Mouse (Mus musculus) limb, embryonic 14.5 days (tissue): Measurements from ENCODE around the gene Syt5. TPM values are rescaled to one million over a fixed set of nuclear protein-coding genes. Genes with fewer than 3 reads are reported as not detected.

Source experiments
- ATAC-seq: fragments of 200-750 bp; cut with Nextera tagmentation; 2 replicates; pipeline ENCODE4 v1.8.0; 2017; ENCODE audit warnings: low read depth, moderate number of reproducible peaks, moderate TSS enrichment; ENCODE audit not compliant: low FRiP score
- DNase-seq: peaks from one replicate; pipeline ENCODE4 v3.0.0-alpha.2; 2015; ENCODE audit warnings: low spot score
- H3K27ac ChIP-seq: fragments of 300-500 bp; sonication (generic); replicated peaks from 2 replicates; pipeline ENCODE4 v1.5.1; 2014; ENCODE audit warnings: low read depth, mild to moderate bottlenecking, low read length, moderate library complexity, mixed read lengths
- H3K27me3 ChIP-seq: fragments of 300-500 bp; sonication (generic); 2 replicates; pipeline ENCODE4 v1.6.1; 2014; ENCODE audit warnings: low read length, mixed read lengths; ENCODE audit not compliant: control insufficient read depth, insufficient read depth
- H3K36me3 ChIP-seq: fragments of 300-500 bp; sonication (generic); 2 replicates; pipeline ENCODE4 v1.6.1; 2014; ENCODE audit warnings: mild to moderate bottlenecking, low read length, moderate library complexity, mixed read lengths; ENCODE audit not compliant: control insufficient read depth, insufficient read depth
- H3K4me1 ChIP-seq: fragments of 300-500 bp; sonication (generic); 2 replicates; pipeline ENCODE4 v1.6.1; 2014; ENCODE audit warnings: antibody characterized with exemption, low read length, mixed read lengths; ENCODE audit not compliant: control insufficient read depth, insufficient read depth
- H3K4me2 ChIP-seq: fragments of 300-500 bp; sonication (generic); replicated peaks from 2 replicates; pipeline ENCODE4 v1.6.1; 2014; ENCODE audit warnings: low read depth, mild to moderate bottlenecking, low read length, moderate library complexity; ENCODE audit not compliant: severe bottlenecking
- H3K4me3 ChIP-seq: fragments of 300-500 bp; sonication (generic); replicated peaks from 2 replicates; pipeline ENCODE4 v1.5.1; 2014; ENCODE audit warnings: low read length
- H3K9ac ChIP-seq: fragments of 300-500 bp; sonication (generic); 2 replicates; pipeline ENCODE4 v1.6.1; 2014; ENCODE audit warnings: mild to moderate bottlenecking, low read depth, low read length, moderate library complexity; ENCODE audit not compliant: severe bottlenecking
- H3K9me3 ChIP-seq: fragments of 300-500 bp; sonication (generic); 2 replicates; pipeline ENCODE4 v1.6.1; 2016; ENCODE audit warnings: low read length; ENCODE audit not compliant: control insufficient read depth
- POLR2A ChIP-seq: fragments of 200-500 bp; IDR thresholded peaks from 2 replicates; pipeline ENCODE4 v1.8.0; 2012; ENCODE audit warnings: inconsistent platforms, mild to moderate bottlenecking, moderate library complexity, borderline replicate concordance; ENCODE audit not compliant: insufficient read depth, insufficient read length; ENCODE audit errors: extremely low read depth
- WGBS: fragments of 180-500 bp; shearing (Covaris S2); extraction: QIAGEN DNeasy Blood & Tissue Kit; methylation state at CpG from one replicate; pipeline ENCODE4 v1.1.7; 2014; 5-methylcytosine and 5-hydroxymethylcytosine counted together
- polyA plus RNA-seq, 2 experiments: library from polyadenylated mRNA; depleted of rRNA in 1 of 2; stranded (reverse) in 1 of 2; unstranded in 1 of 2; fragments of >200 nt; fragmentation: Nextera tagmentation in 1 of 2; extraction: Ambion mirVana in 1 of 2; gene quantifications; 2 replicates each; pipeline versions ENCODE4 v1.2.1 to v1.2.3; 2012 to 2014

Syt5 gene
- polyA plus RNA-seq, 2 experiments = 3.4 to 3.9 TPM

DNA sequence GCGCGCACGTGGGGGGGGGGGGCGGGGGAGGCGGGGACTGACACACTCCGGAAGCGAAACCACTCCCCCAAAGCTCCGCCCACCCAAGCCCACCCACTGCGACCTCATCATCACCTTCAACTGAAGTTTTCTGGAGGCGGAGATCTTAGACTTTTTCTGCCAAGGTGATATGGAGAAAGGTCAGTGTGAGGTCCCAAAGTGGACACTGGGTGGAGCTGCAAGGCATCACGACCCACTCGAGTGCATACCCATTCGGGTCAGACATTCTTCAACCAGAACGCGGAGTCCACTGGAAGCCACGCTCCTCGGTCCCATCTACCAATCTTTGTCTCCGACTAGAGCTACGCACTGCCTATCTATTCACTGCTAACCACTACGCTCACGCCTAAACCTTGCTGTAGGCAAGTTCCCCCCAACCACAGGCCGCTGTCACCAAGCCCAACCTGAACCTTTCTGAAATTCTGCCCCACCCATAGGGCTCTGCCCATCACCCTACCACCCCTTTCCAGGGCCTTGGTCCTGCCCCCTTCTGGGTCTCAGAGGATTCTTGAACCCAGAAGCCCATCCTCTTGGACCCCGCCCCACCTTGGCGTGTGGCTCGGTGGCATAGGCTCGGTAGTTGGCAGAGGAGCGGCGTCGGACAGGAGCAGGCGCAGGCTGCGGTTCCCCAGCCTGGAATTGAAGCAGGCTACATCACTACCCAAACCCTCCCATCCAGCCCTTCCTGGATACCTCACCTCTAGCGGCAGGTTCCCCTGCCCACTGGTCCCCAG lies 25.9 kb downstream of the Syt5 start:
- WGBS = 34% methylated on average over 29 of the region's 32 CpGs
- H3K36me3 ChIP-seq = no peaks in the 10 kb centered on the region
- no peak for TF ChIP-seq POLR2A
- ATAC-seq (no peak), DNase-seq (no peak)
- peak overlapping the region; percentile 21 for H3K4me3 ChIP-seq
- no peaks in the 10 kb centered on the region for H3K9me3 ChIP-seq
- peaks cover 6% of the 10 kb centered on the region; the same call in 1 of the 2 replicates for H3K4me1 ChIP-seq
- peak overlapping the region; percentile 28; the same call in 1 of the 2 replicates for H3K9ac ChIP-seq
- no peak overlapping the region for H3K27ac ChIP-seq
- peak overlapping the region; percentile 48 for H3K4me2 ChIP-seq
- no peaks in the 10 kb centered on the region for H3K27me3 ChIP-seq

DNA sequence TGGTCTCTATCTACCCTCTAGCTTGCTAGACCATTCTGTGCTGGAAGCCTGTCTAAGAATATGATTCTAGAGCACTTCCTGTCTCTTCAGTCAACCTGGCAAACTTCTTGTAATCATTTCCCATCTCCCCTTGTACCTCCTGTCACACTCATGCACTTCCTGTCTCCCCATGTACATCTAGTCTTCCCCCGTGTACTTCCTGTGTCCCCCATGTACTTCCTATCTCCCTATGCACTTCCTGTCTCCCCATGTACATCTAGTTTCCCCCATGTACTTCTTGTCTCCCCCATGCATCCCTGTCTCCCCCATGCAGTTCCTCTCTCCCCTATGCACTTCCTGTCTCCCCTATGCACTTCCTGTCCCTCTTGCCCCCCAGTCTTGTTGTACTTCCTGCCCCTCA lies 28.9 kb downstream of the Syt5 start:
- Histone ChIP-seq H3K4me1 (peaks cover 9% of the 10 kb centered on the region; the same call in 1 of the 2 replicates), H3K9ac (no peak overlapping the region), H3K9me3 (no peaks in the 10 kb centered on the region), H3K27ac (no peak overlapping the region), H3K27me3 (no peaks in the 10 kb centered on the region), H3K4me2 (no peak overlapping the region), H3K4me3 (no peak overlapping the region), H3K36me3 (no peaks in the 10 kb centered on the region)
- DNase-seq (no peak), ATAC-seq (no peak)
- TF ChIP-seq POLR2A = no peak
- WGBS = 79% methylated on average over 1 of the region's 1 CpGs

DNA sequence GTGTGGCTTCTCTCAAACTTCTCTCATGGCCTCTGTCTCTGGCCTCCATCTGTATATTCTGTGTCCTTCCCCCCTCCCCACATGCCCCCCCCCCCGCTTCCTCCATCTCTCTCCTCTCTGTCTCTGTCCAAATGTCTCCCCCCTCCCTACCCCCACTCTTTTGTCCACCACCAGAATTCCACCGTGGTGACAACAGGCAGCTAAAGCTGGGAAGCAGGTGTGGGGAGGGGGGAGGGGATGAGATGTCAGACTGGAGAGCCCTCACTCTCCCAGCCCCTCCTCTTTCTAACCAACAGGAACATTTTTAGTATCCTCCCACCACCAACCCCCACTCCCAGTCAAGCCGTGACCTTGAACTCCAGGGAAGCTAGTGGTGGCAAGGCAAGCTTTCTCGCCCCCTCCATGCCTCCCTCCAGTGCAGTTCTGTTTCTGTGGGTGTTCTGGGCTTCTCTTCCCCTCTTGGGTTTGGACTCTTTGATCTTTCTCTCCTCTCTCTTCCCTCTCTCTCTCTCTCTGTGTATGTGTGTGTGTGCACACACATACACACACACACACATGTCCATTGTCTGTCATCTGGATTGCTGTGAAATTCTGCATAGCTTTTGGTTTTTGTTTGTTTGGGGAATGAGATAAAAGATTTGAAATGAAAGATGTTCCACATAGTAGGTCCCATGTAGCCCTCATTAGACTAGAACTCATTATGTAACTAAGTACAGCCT lies 30.9 kb downstream of the Syt5 start, which contains the start of gene Tnnt1:
Gene Tnnt1 (minus strand): TSS at position 51 of the 719 bp plus-strand sequence.
- no peaks in the 10 kb centered on the region for H3K9me3 ChIP-seq
- H3K4me1 ChIP-seq = peaks cover 9% of the 10 kb centered on the region; the same call in 1 of the 2 replicates
- no peak within 1 kb of the TSS for H3K27ac ChIP-seq
- peak; percentile 33 for DNase-seq
- 10% methylated on average over 4 of the region's 4 CpGs for WGBS
- no peak within 1 kb of the TSS for H3K9ac ChIP-seq
- no peaks in the 10 kb centered on the region for H3K36me3 ChIP-seq
- peak within 1 kb of the TSS; percentile 11; the same call in 1 of the 2 replicates for H3K4me3 ChIP-seq
- no peaks in the 10 kb centered on the region for H3K27me3 ChIP-seq
- no peak for TF ChIP-seq POLR2A
- ATAC-seq = peak; percentile 64
- H3K4me2 ChIP-seq = no peak within 1 kb of the TSS

DNA sequence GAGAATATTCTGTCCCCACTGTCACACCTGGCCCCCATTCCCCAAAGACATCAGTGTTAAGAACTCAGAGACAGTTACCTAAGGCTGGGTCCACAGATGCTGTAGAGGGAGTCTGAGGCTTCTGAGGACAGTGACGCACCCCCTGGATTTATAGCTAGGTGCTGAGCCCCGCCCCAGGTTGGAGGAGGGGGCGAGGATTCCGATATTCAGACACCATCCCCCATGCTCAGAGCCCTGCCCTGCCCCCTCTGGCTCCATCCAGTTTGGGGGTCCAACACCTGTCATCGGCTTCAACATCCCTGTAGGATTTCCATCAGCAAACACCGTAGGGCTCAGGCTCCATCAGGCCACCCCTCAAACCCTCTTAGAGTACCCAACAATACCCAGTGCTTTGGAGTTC lies 31.5 kb downstream of the Syt5 start:
- TF ChIP-seq POLR2A = no peak
- no peaks in the 10 kb centered on the region for H3K9me3 ChIP-seq
- no peaks in the 10 kb centered on the region for H3K27me3 ChIP-seq
- H3K4me1 ChIP-seq = 0 out of 2 replicates have a peak, but pooled peaks cover 6% of the 10 kb centered on the region
- H3K27ac ChIP-seq = no peak overlapping the region
- 39% methylated on average over 6 of the region's 6 CpGs for WGBS
- H3K36me3 ChIP-seq = no peaks in the 10 kb centered on the region
- H3K4me3 ChIP-seq = peak overlapping the region; percentile 11; the same call in 1 of the 2 replicates
- H3K9ac ChIP-seq = no peak overlapping the region
- ATAC-seq (peak; percentile 53), DNase-seq (no peak)
- H3K4me2 ChIP-seq = no peak overlapping the region

DNA sequence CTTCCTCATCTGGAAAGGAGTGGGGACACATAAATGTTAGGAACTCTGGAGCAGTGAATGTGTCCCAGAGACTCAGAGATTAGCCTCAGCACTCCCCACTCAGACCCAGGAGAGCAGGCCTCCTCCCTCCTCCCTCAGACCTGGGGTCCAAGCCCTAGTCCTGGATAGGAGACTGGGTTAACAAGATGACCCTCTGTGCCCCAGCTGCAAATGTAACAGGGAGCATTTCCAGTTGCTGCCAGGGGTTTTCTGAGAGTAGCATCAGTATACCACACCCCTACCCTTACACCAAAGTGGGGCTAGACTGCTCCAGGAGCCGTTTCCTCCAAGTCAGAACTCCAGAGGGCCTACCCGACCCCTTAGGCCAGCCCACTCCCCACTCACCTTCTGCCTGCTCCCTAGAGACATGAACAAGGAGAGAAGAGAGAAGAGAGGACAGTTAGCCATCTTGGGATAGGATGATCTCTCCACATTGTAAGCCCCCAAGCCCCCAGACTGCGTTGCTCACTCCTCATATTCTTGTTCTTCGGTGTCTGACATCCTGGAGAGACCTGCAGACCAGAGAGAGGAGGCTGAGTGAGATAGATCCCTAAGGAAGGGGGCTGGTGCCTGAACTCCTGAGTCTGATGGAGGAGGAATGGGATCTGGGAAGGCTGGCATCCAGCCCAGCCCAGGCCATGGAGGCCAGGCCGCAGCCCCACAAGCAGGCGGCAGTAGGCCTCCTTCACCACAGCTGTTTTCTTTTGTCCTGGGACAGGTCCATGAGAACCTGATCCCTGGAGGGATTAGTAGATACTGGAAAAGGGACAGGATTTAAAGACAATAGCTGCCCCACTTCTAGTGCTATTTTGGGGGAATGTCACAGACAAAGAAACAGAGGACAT lies 33.3 kb downstream of the Syt5 start:
- Histone ChIP-seq H3K4me1 (peaks cover 5% of the 10 kb centered on the region; the same call in 1 of the 2 replicates), H3K36me3 (no peaks in the 10 kb centered on the region), H3K9me3 (no peaks in the 10 kb centered on the region), H3K4me2 (0 out of 2 replicates have a peak overlapping the region, but pooled peaks have one; percentile 11), H3K4me3 (peak overlapping the region; percentile 15), H3K27me3 (no peaks in the 10 kb centered on the region), H3K9ac (peak overlapping the region; percentile 36), H3K27ac (peak overlapping the region; percentile 33; the same call in 1 of the 2 replicates)
- ATAC-seq (peak; percentile 56), DNase-seq (peak; percentile 61)
- WGBS = 56% methylated on average over 6 of the region's 6 CpGs
- TF ChIP-seq POLR2A = no peak
